Mouse (Mus musculus) gonadal fat pad, adult 2 months (tissue): ENCODE measurements around the gene Stx8. TPM values are rescaled to one million over a fixed set of nuclear protein-coding genes. Genes with fewer than 3 reads are reported as not detected.

ENCODE experiments used
- DNase-seq: peaks from one replicate; pipeline ENCODE4 v3.0.0-alpha.2; 2012; ENCODE audit warnings: low read depth
- polyA plus RNA-seq: library from polyadenylated mRNA; depleted of rRNA; stranded (reverse); fragments of >200 nt; gene quantifications from 2 replicates; pipeline ENCODE4 v1.2.3, GENCODE M21; 2012; rRNA removed

The Stx8 gene
- 8.9 and 9.9 TPM in 2 replicates for polyA plus RNA-seq

GRCm38 (mm10) chr11:67965905-67966878, at the start of gene Stx8:
TSS of gene Stx8 (plus strand) at chr11:67966193.
- no peak for DNase-seq

GRCm38 (mm10) chr11:67917126-67917525, 48.9 kb upstream of the Stx8 start:
- DNase-seq: no peak

DNA sequence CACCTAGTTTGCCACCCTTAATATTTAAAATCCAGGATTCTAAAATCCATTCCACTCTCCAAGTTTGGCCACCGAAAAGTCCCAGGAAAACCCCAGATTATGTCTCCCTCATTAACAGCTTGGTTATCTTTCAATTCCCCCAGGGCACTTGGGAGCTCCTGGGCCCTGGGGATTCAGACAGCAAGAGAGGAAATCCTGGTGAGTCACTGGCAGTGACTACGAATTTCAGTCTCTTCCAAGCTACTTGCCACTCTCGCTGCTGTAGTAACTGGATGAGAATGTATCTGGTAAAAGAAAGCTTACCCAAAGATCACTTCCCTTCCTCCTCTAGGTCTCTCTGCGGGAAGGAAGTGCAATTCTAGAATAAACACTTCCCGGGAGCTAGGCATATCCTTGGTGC, 46.4 kb upstream of the Stx8 start:
- no peak for DNase-seq

DNA sequence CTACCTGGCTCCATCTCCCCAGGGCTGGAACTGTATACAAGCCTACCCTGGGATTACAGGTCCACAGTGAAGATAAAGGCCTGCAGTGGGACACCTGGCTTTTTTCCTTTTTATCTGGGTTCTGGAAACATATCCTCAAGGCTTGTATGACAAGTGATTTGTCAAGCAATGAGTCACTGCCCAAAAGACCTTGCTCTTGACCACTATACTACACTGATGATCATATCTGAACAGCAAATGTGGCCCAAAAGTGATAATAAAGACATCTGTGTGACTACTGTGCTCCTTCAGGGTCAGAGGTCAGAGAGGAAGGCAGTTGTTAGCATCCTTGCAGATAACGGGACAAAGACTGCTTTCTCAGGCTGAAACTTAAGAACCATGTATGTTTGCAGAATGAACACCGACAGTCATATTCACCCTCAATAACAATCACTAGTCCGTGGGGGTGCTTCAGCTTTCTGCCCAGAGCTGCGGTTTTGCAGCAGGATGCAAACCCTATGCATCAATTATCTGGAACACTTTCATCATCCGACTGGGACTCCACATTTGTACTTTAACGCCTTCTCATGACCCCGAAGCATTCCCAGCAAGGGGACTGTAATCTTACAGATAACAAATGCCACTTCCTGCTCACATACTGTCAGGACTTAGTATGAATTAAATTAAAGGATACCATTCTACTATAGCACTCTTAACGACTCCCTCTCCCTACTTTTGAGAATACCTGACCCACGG, 45.6 kb upstream of the Stx8 start:
- DNase-seq: no peak

- no peak for DNase-seq
Observed at GRCm38 (mm10) chr11:67921091-67921826, 44.7 kb upstream of the Stx8 start.

- DNase-seq: no peak
Observed at GRCm38 (mm10) chr11:67921827-67922754, 43.9 kb upstream of the Stx8 start, which contains the start of gene Usp43. TSS of gene Usp43 (minus strand) at chr11:67922153.

DNA sequence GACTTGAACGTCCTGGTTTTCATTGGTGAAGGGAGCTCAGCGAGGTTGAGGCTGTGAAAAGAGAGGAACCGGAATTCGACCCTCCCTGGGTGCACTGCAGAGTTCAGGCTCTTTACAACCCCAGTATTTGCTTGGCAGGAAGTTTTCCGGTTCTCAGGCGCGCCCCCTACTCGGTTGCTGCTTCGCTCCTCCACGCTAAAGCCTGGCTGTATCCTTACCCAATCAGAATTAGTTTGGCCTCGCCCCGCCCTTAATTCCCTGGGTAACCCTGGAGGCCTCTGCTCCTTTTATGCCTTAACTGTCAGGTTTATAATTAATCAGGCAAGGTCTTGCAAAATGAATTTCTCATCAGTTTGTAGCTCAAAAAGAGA, 43.3 kb upstream of the Stx8 start:
- DNase-seq: no peak

- no peak for DNase-seq
Observed at GRCm38 (mm10) chr11:67923720-67924119, 42.3 kb upstream of the Stx8 start.

DNA sequence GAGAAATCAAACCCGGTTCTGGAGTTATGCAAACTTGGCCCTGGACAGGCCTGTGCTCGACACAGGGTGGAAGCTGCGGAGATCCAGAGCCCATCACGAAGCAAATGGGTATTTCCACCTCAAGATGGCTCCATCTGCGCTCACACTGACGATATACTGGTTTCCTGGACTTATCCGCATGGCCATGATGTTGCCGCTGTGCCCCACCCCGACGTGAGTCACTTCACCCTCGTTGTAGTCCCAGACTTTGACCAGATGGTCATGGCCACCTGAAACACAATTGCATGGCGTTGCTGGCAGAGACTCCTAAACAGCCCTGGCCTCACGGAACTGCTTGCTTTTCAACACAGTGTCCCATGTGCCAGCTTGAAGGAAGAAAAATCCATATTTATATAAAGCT, 41.0 kb upstream of the Stx8 start:
- no peak for DNase-seq

DNA sequence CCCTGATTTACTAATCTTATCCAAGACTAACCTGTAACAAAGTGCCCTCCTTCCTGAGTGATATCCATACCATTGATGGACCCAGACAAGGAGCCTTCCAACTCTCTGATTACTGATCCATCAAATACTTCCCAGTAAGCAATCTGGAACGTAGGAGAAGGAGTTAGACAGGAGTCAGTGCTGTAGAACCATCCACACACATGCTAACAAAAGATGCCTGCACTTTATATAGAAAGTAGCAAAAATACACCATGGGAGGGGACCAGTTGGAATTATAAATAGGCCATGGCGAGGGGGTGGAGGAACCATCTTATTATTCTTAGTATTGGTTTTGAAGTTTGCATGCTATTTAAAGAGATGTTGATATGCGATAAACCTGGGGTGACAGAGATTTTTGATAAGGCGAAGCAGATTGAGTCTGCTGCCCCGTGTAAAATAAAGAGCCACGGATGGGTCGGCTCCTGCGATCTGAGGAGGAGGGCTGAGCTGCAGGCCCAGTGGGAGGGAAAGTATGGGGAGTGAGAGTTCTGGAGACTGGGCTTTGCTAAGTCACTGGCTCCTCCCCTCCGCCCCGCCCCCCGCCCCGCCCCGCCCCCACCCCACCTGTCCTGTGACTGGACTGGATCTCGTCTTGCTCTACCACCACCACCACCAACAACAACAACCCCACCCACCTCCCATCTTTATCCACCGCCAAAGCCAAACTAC, 39.5 kb upstream of the Stx8 start:
- no peak for DNase-seq

DNA sequence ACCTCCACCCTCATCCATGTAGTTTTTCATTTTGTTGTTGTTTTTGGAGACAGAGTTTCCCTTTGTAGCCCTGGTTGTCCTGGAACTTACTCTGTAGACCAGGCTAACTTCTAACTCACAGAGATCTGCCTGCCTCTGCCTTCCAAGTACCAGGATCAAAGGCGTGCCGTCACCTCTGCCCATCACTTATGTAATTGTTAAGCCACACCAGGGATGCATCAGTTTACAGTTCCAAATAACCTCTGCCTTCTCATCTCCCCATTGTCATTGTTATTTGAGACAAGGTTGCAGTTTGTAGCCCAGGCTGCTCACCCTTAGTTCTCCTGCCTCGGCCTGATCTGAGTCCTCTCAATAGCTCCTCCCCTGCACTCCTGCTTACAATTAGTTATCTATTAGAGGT, 33.8 kb upstream of the Stx8 start:
- DNase-seq: no peak

DNA sequence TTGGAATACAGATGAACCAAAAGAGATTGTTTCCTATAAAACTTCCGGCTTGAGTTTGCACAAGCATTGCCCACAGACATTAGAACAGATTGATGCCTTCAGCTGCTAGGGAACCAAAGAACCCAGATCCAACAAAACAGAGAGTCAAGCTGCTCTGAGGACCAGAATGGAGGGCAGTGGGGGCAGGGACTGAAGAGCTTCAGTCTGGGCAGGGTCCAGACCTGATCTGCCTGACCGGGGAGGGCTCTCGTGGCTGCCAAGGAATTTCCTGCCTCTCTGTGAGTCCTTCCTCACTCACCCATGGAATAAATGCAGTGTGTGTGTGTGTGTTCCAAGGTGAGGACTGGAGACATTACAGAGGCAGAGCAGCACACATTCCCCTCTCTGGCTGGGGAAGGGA, 17.8 kb upstream of the Stx8 start:
- DNase-seq: no peak

DNA sequence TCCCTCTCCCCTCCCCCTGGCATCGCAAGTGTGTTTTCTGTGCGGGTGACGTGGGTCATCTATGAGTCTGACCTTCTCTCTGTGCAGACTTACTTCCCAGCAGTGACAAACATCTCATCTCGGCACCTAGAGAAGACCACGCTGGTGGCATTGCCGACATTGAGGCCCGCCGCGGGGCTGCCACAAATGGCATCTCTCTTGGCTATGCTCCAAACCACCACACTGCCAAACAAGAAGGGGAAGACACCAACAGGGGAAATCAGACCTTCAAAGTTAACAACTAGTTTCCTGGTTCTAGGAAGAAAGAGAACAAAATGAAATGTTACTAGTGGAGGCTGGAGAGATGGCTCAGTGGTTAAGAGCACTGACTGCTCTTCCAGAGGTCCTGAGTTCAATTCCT, 16.5 kb upstream of the Stx8 start:
- no peak for DNase-seq

DNA sequence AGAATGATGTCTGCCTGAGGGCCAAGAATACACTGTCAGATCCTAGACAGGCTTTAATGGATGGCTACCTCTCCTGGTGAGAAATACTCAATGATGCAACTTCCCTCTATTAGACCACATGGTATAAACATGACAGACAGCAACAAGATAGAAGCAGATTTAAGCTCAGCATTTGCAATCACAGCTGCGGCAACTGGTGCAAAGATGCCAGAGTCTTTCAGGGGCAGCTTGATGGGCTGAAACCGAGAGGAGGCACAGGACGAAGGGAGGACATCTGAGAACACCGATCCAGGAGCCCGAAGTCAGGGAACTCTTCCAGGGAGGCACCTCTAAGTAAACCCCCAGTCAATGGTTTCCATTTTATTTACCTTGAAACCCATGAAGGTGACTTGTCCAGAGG, 12.4 kb upstream of the Stx8 start:
- no peak for DNase-seq

GRCm38 (mm10) chr11:67954413-67954812, 11.6 kb upstream of the Stx8 start:
- no peak for DNase-seq

DNA sequence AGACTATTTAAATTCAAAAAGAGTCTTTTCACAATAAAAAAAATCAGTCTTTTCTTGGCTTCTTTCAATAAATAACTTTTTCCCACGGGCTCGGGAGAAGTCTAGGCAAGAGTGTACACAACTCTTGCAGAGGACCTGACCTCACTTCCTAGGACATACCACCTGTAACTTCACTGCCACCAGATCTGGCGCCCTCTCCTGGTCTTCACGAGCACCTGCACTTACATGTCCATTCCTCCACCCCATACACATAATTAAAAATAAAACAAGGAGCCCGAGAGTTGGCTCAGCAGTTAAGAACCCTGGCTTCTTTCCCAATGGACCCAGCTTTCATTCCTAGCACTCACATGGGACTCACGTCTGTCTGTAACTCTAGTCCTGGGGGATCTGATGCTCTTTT, 1.9 kb upstream of the Stx8 start:
- no peak for DNase-seq

GRCm38 (mm10) chr11:67965242-67965883, 630 bp upstream of the Stx8 start, which contains the start of gene Cfap52:
TSS of gene Cfap52 (minus strand) at chr11:67965651.
- DNase-seq: no peak

- DNase-seq: no peak
Observed at GRCm38 (mm10) chr11:67967831-67968230, 1.8 kb downstream of the Stx8 start.

DNA sequence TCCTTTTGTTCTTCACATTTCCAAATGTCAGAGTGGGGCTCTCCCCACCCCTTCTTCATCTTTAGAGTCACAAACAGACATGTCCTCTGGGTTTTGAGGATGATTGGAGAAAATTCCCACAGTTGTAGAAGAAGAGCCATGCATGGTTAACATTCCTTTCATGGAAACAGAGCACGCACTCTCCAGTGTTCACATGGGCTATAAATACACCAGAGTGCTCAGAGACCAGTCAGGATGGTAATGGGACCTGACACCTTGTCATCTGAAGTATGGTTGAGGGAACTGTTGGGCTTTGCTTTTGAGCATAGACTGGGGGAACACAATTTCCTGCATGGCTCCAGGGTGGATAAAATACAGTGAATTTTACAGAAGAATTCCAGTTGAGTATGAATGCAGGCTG, 6.6 kb downstream of the Stx8 start:
- no peak for DNase-seq

DNA sequence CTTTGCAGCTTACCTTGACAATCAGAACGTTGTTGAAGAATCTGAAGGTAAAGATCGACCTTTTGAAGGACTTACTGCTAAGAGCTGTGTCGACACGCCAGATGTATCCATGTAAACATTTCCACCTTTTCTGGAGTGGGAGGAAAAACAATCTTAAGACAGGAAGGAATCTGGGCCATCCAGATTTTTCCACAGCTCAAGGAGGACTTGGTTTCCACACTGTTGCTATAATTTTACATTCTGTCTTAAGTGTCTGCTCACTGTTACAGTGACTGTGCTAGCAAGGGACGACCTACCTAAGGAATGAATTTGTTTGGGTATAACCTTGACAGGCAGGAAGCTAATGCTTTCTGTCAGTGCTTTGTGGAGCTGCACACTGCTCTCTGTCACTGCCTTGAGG, 7.2 kb downstream of the Stx8 start:
- no peak for DNase-seq
